Mouse (Mus musculus): ENCODE measurements around the gene Gprc5a. TPM values are rescaled to one million over a fixed set of nuclear protein-coding genes. Genes with fewer than 3 reads are reported as not detected.

Gene Gprc5a
- polyA plus RNA-seq, 1 experiment from 2014 or later: 1.4 TPM

GRCm38 (mm10) chr6:135083991-135084502, 18.6 kb downstream of the Gprc5a start:
- WGBS: 76% methylated on average over 10 of the region's 10 CpGs
- Histone ChIP-seq H3K27me3 (ENCODE audit: low read depth, poor library complexity, severe bottlenecking) (no peaks in the 10 kb centered on the region; the same call in 1 of the 2 replicates), H3K36me3 (no peaks in the 10 kb centered on the region), H3K4me1 (peaks cover 12% of the 10 kb centered on the region), H3K27ac (no peak overlapping the region), H3K4me3 (no peak overlapping the region), H3K9me3 (replicated peaks) (no peaks in the 10 kb centered on the region)
- no peak for DNase-seq (ENCODE audit: low spot score)

GRCm38 (mm10) chr6:135085703-135086102, 20.3 kb downstream of the Gprc5a start:
- no peaks in the 10 kb centered on the region; the same call in 1 of the 2 replicates for H3K27me3 ChIP-seq (ENCODE audit: low read depth, poor library complexity, severe bottlenecking)
- H3K4me1 ChIP-seq: peaks cover 18% of the 10 kb centered on the region
- no peaks in the 10 kb centered on the region for H3K9me3 ChIP-seq (replicated peaks)
- H3K27ac ChIP-seq: no peak overlapping the region
- DNase-seq (ENCODE audit: low spot score): no peak
- H3K36me3 ChIP-seq: no peaks in the 10 kb centered on the region
- H3K4me3 ChIP-seq: no peak overlapping the region
- WGBS: 96% methylated on average over 1 of the region's 1 CpGs

GRCm38 (mm10) chr6:135087721-135088451, 22.4 kb downstream of the Gprc5a start:
- Histone ChIP-seq H3K36me3 (no peaks in the 10 kb centered on the region), H3K9me3 (replicated peaks) (no peaks in the 10 kb centered on the region), H3K4me1 (peaks cover 20% of the 10 kb centered on the region), H3K27me3 (ENCODE audit: low read depth, poor library complexity, severe bottlenecking) (no peaks in the 10 kb centered on the region; the same call in 1 of the 2 replicates), H3K4me3 (peak overlapping the region; percentile 34), H3K27ac (peak overlapping the region; percentile 59)
- 31% methylated on average over 19 of the region's 19 CpGs for WGBS
- DNase-seq (ENCODE audit: low spot score): peak; percentile 90

- WGBS: 16% methylated on average over 8 of the region's 8 CpGs
- no peaks in the 10 kb centered on the region for H3K36me3 ChIP-seq
- no peak for DNase-seq (ENCODE audit: low spot score)
- no peaks in the 10 kb centered on the region for H3K9me3 ChIP-seq (replicated peaks)
- H3K27ac ChIP-seq: no peak overlapping the region
- H3K4me3 ChIP-seq: no peak overlapping the region
- H3K4me1 ChIP-seq: peaks cover 20% of the 10 kb centered on the region
- no peaks in the 10 kb centered on the region; the same call in 1 of the 2 replicates for H3K27me3 ChIP-seq (ENCODE audit: low read depth, poor library complexity, severe bottlenecking)
These were observed 24.3 kb downstream of the Gprc5a start for GRCm38 (mm10) chr6:135089786-135090185.

GRCm38 (mm10) chr6:135090661-135091060, 25.2 kb downstream of the Gprc5a start:
- 53% methylated on average over 4 of the region's 4 CpGs for WGBS

GRCm38 (mm10) chr6:135092798-135093470, 27.5 kb downstream of the Gprc5a start:
- H3K27me3 ChIP-seq (ENCODE audit: low read depth, poor library complexity, severe bottlenecking): no peaks in the 10 kb centered on the region; the same call in 1 of the 2 replicates
- H3K36me3 ChIP-seq: no peaks in the 10 kb centered on the region
- no peak overlapping the region for H3K4me3 ChIP-seq
- no peaks in the 10 kb centered on the region for H3K9me3 ChIP-seq (replicated peaks)
- peaks cover 15% of the 10 kb centered on the region for H3K4me1 ChIP-seq
- no peak overlapping the region for H3K27ac ChIP-seq
- 93% methylated on average over 12 of the region's 12 CpGs for WGBS
- no peak for DNase-seq (ENCODE audit: low spot score)

More at GRCm38 (mm10) chr6:135090661-135091060, 25.2 kb downstream of the Gprc5a start:
- no peak overlapping the region for H3K27ac ChIP-seq
- no peaks in the 10 kb centered on the region for H3K36me3 ChIP-seq
- H3K9me3 ChIP-seq (replicated peaks): no peaks in the 10 kb centered on the region
- H3K4me3 ChIP-seq: no peak overlapping the region
- DNase-seq (ENCODE audit: low spot score): no peak
- H3K27me3 ChIP-seq (ENCODE audit: low read depth, poor library complexity, severe bottlenecking): no peaks in the 10 kb centered on the region; the same call in 1 of the 2 replicates
- H3K4me1 ChIP-seq: peaks cover 20% of the 10 kb centered on the region

GRCm38 (mm10) chr6:135100787-135101472, 35.5 kb downstream of the Gprc5a start:
- Histone ChIP-seq H3K27ac (no peak overlapping the region), H3K9me3 (replicated peaks) (no peaks in the 10 kb centered on the region), H3K4me1 (no peaks in the 10 kb centered on the region), H3K27me3 (ENCODE audit: low read depth, poor library complexity, severe bottlenecking) (peaks cover 4% of the 10 kb centered on the region; the same call in 1 of the 2 replicates), H3K4me3 (no peak overlapping the region), H3K36me3 (no peaks in the 10 kb centered on the region)
- DNase-seq (ENCODE audit: low spot score): no peak
- WGBS: 84% methylated on average over 15 of the region's 15 CpGs

- Histone ChIP-seq H3K36me3 (no peaks in the 10 kb centered on the region), H3K9me3 (replicated peaks) (no peaks in the 10 kb centered on the region), H3K27me3 (ENCODE audit: low read depth, poor library complexity, severe bottlenecking) (peaks cover 4% of the 10 kb centered on the region; the same call in 1 of the 2 replicates), H3K4me3 (no peak overlapping the region), H3K27ac (no peak overlapping the region), H3K4me1 (no peaks in the 10 kb centered on the region)
- no peak for DNase-seq (ENCODE audit: low spot score)
- WGBS: 70% methylated on average over 5 of the region's 5 CpGs
These were observed 37.4 kb downstream of the Gprc5a start for GRCm38 (mm10) chr6:135102736-135103303.

- Histone ChIP-seq H3K9me3 (replicated peaks) (no peaks in the 10 kb centered on the region), H3K36me3 (no peaks in the 10 kb centered on the region), H3K27ac (no peak overlapping the region), H3K27me3 (ENCODE audit: low read depth, poor library complexity, severe bottlenecking) (peaks cover 4% of the 10 kb centered on the region; the same call in 1 of the 2 replicates), H3K4me3 (no peak overlapping the region), H3K4me1 (no peaks in the 10 kb centered on the region)
- WGBS: 89% methylated on average over 6 of the region's 6 CpGs
- no peak for DNase-seq (ENCODE audit: low spot score)
These were observed 41.6 kb downstream of the Gprc5a start for GRCm38 (mm10) chr6:135107014-135107413.

- no peak overlapping the region for H3K27ac ChIP-seq
- WGBS: 22% methylated on average over 7 of the region's 7 CpGs
- no peak for DNase-seq (ENCODE audit: low spot score)
These were observed 47.1 kb downstream of the Gprc5a start for GRCm38 (mm10) chr6:135112411-135113113.

GRCm38 (mm10) chr6:135113114-135113436, 47.6 kb downstream of the Gprc5a start:
- no peaks in the 10 kb centered on the region for H3K27me3 ChIP-seq (ENCODE audit: low read depth, poor library complexity, severe bottlenecking)
- no peak for DNase-seq (ENCODE audit: low spot score)
- 25% methylated on average over 6 of the region's 6 CpGs for WGBS

More at GRCm38 (mm10) chr6:135112411-135113113, 47.1 kb downstream of the Gprc5a start:
- no peaks in the 10 kb centered on the region for H3K27me3 ChIP-seq (ENCODE audit: low read depth, poor library complexity, severe bottlenecking)
- H3K9me3 ChIP-seq (replicated peaks): no peaks in the 10 kb centered on the region
- no peaks in the 10 kb centered on the region for H3K36me3 ChIP-seq
- H3K4me1 ChIP-seq: peaks cover 10% of the 10 kb centered on the region
- no peak overlapping the region for H3K4me3 ChIP-seq

GRCm38 (mm10) chr6:135116479-135116878, 51.0 kb downstream of the Gprc5a start:
- no peak for DNase-seq (ENCODE audit: low spot score)
- no peak overlapping the region for H3K4me3 ChIP-seq
- H3K9me3 ChIP-seq (replicated peaks): no peaks in the 10 kb centered on the region
- H3K36me3 ChIP-seq: no peaks in the 10 kb centered on the region
- H3K4me1 ChIP-seq: peaks cover 10% of the 10 kb centered on the region
- no peak overlapping the region for H3K27ac ChIP-seq
- WGBS: 93% methylated on average over 8 of the region's 8 CpGs
- H3K27me3 ChIP-seq (ENCODE audit: low read depth, poor library complexity, severe bottlenecking): no peaks in the 10 kb centered on the region

More at GRCm38 (mm10) chr6:135113114-135113436, 47.6 kb downstream of the Gprc5a start:
- Histone ChIP-seq H3K9me3 (replicated peaks) (no peaks in the 10 kb centered on the region), H3K36me3 (no peaks in the 10 kb centered on the region), H3K4me3 (no peak overlapping the region), H3K4me1 (peaks cover 10% of the 10 kb centered on the region), H3K27ac (no peak overlapping the region)
